Mouse (Mus musculus): ENCODE measurements at regions not wholly inside any gene's neighbourhood (a gene's known extent, or its start where the extent isn't known, plus 50 kb on each side); places are given as distances from the start of the nearest gene placed in this dataset.
"Not testable (repeated sequence)": the region's sequence is repeated elsewhere in the genome, so short reads cannot be mapped to it uniquely, and the experiment has no call there.

- DNase-seq (ENCODE audit: low spot score), result no peak
- no peaks in the 10 kb centered on the region for H3K4me1 ChIP-seq (replicated peaks; ENCODE audit: control insufficient read depth, insufficient read depth, low read length)
- ATAC-seq (ENCODE audit: low FRiP score), result no peak
- WGBS, result 93% methylated on average over 1 of the region's 1 CpGs
- H3K36me3 ChIP-seq (ENCODE audit: control insufficient read depth, insufficient read depth, low read length), result no peaks in the 10 kb centered on the region
- no peaks in the 10 kb centered on the region for H3K27me3 ChIP-seq (ENCODE audit: control insufficient read depth, insufficient read depth, low read length)
- no peak overlapping the region for H3K4me3 ChIP-seq (ENCODE audit: low read depth, low read length)
- H3K4me2 ChIP-seq (replicated peaks; ENCODE audit: low read depth, low read length), result no peak overlapping the region
- no peaks in the 10 kb centered on the region for H3K9me3 ChIP-seq (ENCODE audit: control insufficient read depth, low read length)
- no peak overlapping the region for H3K27ac ChIP-seq (ENCODE audit: low read depth, low read length)
- no peak overlapping the region for H3K9ac ChIP-seq (ENCODE audit: low read depth, low read length)
Observed at GRCm38 (mm10) chr3:82221924-82222323, 76.3 kb upstream of the Gucy1a1 start.

GRCm38 (mm10) chr3:82219192-82219885 lies 73.8 kb upstream of the Gucy1a1 start:
- not testable (repeated sequence) for DNase-seq (ENCODE audit: low spot score); H3K27me3 ChIP-seq (ENCODE audit: control insufficient read depth, insufficient read depth, low read length); H3K4me1 ChIP-seq (replicated peaks; ENCODE audit: control insufficient read depth, insufficient read depth, low read length); H3K36me3 ChIP-seq (ENCODE audit: control insufficient read depth, insufficient read depth, low read length); H3K4me2 ChIP-seq (replicated peaks; ENCODE audit: low read depth, low read length); H3K9ac ChIP-seq (ENCODE audit: low read depth, low read length); H3K9me3 ChIP-seq (ENCODE audit: control insufficient read depth, low read length); ATAC-seq (ENCODE audit: low FRiP score); H3K27ac ChIP-seq (ENCODE audit: low read depth, low read length); H3K4me3 ChIP-seq (ENCODE audit: low read depth, low read length)
- 74% methylated on average over 1 of the region's 1 CpGs for WGBS

DNA sequence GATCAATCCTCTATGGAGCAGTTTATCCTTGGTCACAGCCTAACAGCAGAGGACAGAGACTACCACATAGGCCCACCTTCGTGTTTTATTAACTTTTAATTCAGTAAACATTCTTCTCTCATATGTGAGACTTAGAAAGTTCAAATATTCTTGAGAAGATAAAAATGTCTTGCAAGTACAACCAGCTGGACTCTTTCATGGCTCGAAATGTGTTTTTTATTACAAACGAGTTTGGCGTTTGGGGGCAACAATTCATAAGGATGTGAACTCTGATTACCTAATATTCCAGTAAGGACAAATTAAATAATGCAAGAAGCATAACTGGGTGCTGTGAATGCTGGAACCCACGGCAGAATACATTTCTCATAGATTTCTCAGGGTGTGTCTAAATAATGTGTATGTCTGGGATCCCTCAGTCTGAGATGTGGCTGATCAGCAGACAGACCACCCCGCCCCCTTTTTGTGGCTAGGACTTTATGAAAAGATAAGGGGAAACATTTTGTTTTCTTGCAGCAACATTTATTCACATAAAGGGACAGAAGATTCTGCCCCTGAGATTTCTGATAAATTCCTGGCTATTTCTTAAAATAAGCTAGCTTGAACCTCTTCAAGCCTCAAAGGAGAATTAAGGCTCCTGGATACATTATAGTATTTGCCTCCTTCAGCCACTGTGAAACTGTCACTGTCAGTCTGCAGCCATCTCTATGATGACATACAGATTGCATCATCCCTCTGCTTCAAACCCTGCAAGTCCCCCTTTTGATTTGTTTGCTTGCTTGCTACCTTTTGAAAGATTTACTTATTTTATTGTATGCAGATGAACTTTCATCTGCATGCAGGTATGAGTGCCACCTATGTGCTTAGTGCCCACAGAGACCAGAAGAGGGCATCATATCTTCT lies 69.2 kb upstream of the Gucy1a1 start:
- DNase-seq (ENCODE audit: low spot score), result no peak
- WGBS, result 87% methylated on average over 6 of the region's 6 CpGs
- Histone ChIP-seq H3K9ac (ENCODE audit: low read depth, low read length) (no peak overlapping the region), H3K9me3 (ENCODE audit: control insufficient read depth, low read length) (no peaks in the 10 kb centered on the region), H3K27ac (ENCODE audit: low read depth, low read length) (no peak overlapping the region), H3K4me2 (replicated peaks; ENCODE audit: low read depth, low read length) (no peak overlapping the region), H3K36me3 (ENCODE audit: control insufficient read depth, insufficient read depth, low read length) (no peaks in the 10 kb centered on the region), H3K4me1 (replicated peaks; ENCODE audit: control insufficient read depth, insufficient read depth, low read length) (no peaks in the 10 kb centered on the region), H3K27me3 (ENCODE audit: control insufficient read depth, insufficient read depth, low read length) (no peaks in the 10 kb centered on the region), H3K4me3 (ENCODE audit: low read depth, low read length) (no peak overlapping the region)
- ATAC-seq (ENCODE audit: low FRiP score), result no peak

- no peak overlapping the region for H3K9ac ChIP-seq (ENCODE audit: low read depth, low read length)
- no peak overlapping the region for H3K4me3 ChIP-seq (ENCODE audit: low read depth, low read length)
- DNase-seq (ENCODE audit: low spot score) (no peak), ATAC-seq (ENCODE audit: low FRiP score) (no peak)
- H3K4me2 ChIP-seq (replicated peaks; ENCODE audit: low read depth, low read length), result no peak overlapping the region
- H3K9me3 ChIP-seq (ENCODE audit: control insufficient read depth, low read length), result no peaks in the 10 kb centered on the region
- H3K27ac ChIP-seq (ENCODE audit: low read depth, low read length), result no peak overlapping the region
- 82% methylated on average over 4 of the region's 5 CpGs for WGBS
- H3K36me3 ChIP-seq (ENCODE audit: control insufficient read depth, insufficient read depth, low read length), result no peaks in the 10 kb centered on the region
- no peaks in the 10 kb centered on the region for H3K4me1 ChIP-seq (replicated peaks; ENCODE audit: control insufficient read depth, insufficient read depth, low read length)
- no peaks in the 10 kb centered on the region for H3K27me3 ChIP-seq (ENCODE audit: control insufficient read depth, insufficient read depth, low read length)
Observed at GRCm38 (mm10) chr3:82207321-82207720, 61.7 kb upstream of the Gucy1a1 start.
